Mouse (Mus musculus): ENCODE results near the gene Ace. TPM values are rescaled to one million over a fixed set of nuclear protein-coding genes. Genes with fewer than 3 reads are reported as not detected.
A peak's percentile ranks its signal among the peaks of the same experiment; 100 is the strongest.

Gene Ace
- polyA plus RNA-seq, 1 experiment from 2014 or later = 3.1 TPM

DNA sequence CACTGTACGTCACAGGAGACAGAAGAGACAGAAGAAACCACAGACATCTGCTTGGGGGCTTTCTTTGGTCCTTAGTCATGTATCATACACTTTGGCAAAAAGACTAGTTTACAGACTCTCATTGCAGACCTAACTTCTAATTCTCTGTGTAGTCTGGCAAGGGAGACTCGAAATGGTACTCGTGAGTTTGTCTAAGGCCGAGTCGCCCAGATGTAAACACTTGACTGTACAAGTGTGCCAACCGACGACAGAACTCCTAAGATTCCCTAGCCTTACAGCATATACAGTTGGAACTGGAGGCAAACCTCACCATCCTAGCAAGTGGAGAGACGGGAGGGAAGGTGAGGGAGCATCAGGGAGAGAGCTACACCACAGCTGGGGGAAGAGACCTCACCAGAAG is 34.0 kb upstream of the Ace start:
- Histone ChIP-seq H3K36me3 (ENCODE audit: control insufficient read depth, insufficient read depth) (no peaks in the 10 kb centered on the region), H3K27me3 (ENCODE audit: control insufficient read depth, insufficient read depth, low read length) (no peaks in the 10 kb centered on the region; the same call in 1 of the 2 replicates), H3K9me3 (replicated peaks; ENCODE audit: control insufficient read depth, low read length) (no peaks in the 10 kb centered on the region), H3K4me3 (ENCODE audit: low read length) (no peak overlapping the region), H3K27ac (ENCODE audit: low read length) (no peak overlapping the region), H3K4me1 (ENCODE audit: control insufficient read depth, insufficient read depth, low read length) (no peaks in the 10 kb centered on the region), H3K4me2 (ENCODE audit: low read depth, low read length) (no peak overlapping the region), H3K9ac (ENCODE audit: low read length) (no peak overlapping the region)
- WGBS = 73% methylated on average over 8 of the region's 8 CpGs
- ATAC-seq (replicated peaks; ENCODE audit: extremely low read depth, insufficient read depth, low FRiP score) = no peak

DNA sequence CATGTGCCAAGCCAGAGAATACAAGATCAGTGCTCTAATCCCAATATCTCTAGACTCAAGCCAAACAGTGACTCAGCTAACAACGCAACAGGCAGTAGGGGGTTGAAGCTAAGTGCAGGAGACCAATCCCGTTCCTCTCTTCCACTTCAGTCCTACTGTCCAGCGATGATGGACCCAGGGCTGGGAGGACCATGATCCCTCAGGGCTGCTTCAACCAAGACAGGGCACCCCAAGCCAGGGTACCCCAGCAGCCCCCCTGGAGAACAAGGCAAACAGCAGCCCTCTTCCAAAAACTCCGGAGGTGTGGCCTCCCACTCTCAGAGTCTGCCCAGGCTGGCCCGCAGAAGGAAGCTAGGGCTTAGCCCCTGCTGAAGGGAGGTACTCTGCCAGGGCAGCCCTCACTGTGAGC is 33.4 kb upstream of the Ace start:
- H3K4me3 ChIP-seq (ENCODE audit: low read length) = no peak overlapping the region
- H3K4me1 ChIP-seq (ENCODE audit: control insufficient read depth, insufficient read depth, low read length) = no peaks in the 10 kb centered on the region
- H3K4me2 ChIP-seq (ENCODE audit: low read depth, low read length) = no peak overlapping the region
- WGBS = 55% methylated on average over 5 of the region's 5 CpGs
- H3K9me3 ChIP-seq (replicated peaks; ENCODE audit: control insufficient read depth, low read length) = no peaks in the 10 kb centered on the region
- H3K27me3 ChIP-seq (ENCODE audit: control insufficient read depth, insufficient read depth, low read length) = no peaks in the 10 kb centered on the region; the same call in 1 of the 2 replicates
- H3K36me3 ChIP-seq (ENCODE audit: control insufficient read depth, insufficient read depth) = no peaks in the 10 kb centered on the region
- H3K27ac ChIP-seq (ENCODE audit: low read length) = no peak overlapping the region
- no peak for ATAC-seq (replicated peaks; ENCODE audit: extremely low read depth, insufficient read depth, low FRiP score)
- no peak overlapping the region for H3K9ac ChIP-seq (ENCODE audit: low read length)

DNA sequence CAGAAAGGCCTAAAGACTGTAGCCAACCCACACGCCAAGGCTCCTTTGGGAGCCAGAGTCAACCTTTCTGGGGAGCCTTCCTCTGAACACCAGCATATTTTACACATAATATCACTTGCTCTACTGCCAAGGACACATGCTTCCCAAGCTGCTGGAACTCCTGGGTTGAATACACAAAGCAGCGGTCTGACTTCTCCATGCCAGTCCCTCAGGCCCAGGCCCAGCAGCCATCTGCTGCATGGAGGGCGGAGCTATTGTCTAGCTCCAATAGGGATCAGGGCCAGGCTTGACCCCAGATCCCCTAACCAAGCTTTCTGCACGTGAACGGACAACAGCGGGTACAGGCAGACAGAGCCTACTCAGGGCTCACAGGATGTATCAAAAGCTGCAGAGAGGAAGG is 32.9 kb upstream of the Ace start:
- Histone ChIP-seq H3K9me3 (replicated peaks; ENCODE audit: control insufficient read depth, low read length) (no peaks in the 10 kb centered on the region), H3K4me3 (ENCODE audit: low read length) (no peak overlapping the region), H3K4me2 (ENCODE audit: low read depth, low read length) (no peak overlapping the region), H3K27me3 (ENCODE audit: control insufficient read depth, insufficient read depth, low read length) (no peaks in the 10 kb centered on the region; the same call in 1 of the 2 replicates), H3K4me1 (ENCODE audit: control insufficient read depth, insufficient read depth, low read length) (no peaks in the 10 kb centered on the region), H3K36me3 (ENCODE audit: control insufficient read depth, insufficient read depth) (no peaks in the 10 kb centered on the region), H3K27ac (ENCODE audit: low read length) (no peak overlapping the region), H3K9ac (ENCODE audit: low read length) (no peak overlapping the region)
- ATAC-seq (replicated peaks; ENCODE audit: extremely low read depth, insufficient read depth, low FRiP score) = no peak
- WGBS = 61% methylated on average over 6 of the region's 6 CpGs

DNA sequence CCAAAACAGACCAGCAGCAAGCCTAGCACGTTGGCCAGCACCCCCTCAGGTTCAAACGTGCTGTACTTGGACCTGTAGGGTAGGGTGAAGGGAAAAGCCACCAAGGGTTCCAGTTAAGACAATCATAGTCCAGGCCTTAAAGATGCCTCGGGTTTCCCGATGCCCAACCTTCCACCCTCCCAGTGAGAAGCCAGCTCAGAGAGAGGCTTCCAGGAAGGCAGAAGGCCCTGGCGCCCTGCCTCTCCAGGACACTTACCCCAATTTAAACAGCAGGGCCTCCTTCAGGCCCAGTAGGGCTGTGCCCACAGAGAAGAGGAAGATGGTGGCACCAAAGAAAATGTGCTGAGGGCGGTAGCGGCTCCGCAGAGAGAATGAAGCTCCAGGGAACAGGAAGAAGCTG is 32.2 kb upstream of the Ace start:
- H3K27ac ChIP-seq (ENCODE audit: low read length) = no peak overlapping the region
- H3K4me1 ChIP-seq (ENCODE audit: control insufficient read depth, insufficient read depth, low read length) = no peaks in the 10 kb centered on the region
- no peaks in the 10 kb centered on the region for H3K9me3 ChIP-seq (replicated peaks; ENCODE audit: control insufficient read depth, low read length)
- no peak overlapping the region for H3K4me3 ChIP-seq (ENCODE audit: low read length)
- H3K4me2 ChIP-seq (ENCODE audit: low read depth, low read length) = no peak overlapping the region
- H3K27me3 ChIP-seq (ENCODE audit: control insufficient read depth, insufficient read depth, low read length) = no peaks in the 10 kb centered on the region; the same call in 1 of the 2 replicates
- H3K36me3 ChIP-seq (ENCODE audit: control insufficient read depth, insufficient read depth) = no peaks in the 10 kb centered on the region
- ATAC-seq (replicated peaks; ENCODE audit: extremely low read depth, insufficient read depth, low FRiP score) = no peak
- 89% methylated on average over 8 of the region's 8 CpGs for WGBS
- no peak overlapping the region for H3K9ac ChIP-seq (ENCODE audit: low read length)

DNA sequence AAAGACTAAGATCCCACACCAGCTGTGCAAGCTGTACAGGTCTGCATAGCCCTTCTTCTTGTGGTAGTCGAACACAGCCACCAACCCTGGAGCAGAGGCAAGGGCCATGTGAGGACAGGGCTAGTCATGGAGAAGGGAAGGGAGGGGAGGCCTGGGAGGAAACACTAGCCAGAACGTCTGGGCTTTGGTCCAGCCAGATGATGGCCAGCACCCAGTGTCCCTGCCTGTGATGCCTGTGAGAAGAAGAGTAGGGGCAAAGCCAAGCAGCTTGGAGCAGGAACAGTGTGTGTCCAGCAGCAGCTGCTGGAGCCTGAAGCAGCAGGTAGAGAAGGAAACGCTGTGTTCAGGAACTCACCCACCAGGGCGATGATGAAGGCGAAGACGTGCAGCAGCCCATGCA is 31.5 kb upstream of the Ace start:
- Histone ChIP-seq H3K27ac (ENCODE audit: low read length) (no peak overlapping the region), H3K27me3 (ENCODE audit: control insufficient read depth, insufficient read depth, low read length) (peaks cover 3% of the 10 kb centered on the region; the same call in 1 of the 2 replicates), H3K9me3 (replicated peaks; ENCODE audit: control insufficient read depth, low read length) (no peaks in the 10 kb centered on the region), H3K4me3 (ENCODE audit: low read length) (no peak overlapping the region), H3K36me3 (ENCODE audit: control insufficient read depth, insufficient read depth) (no peaks in the 10 kb centered on the region), H3K4me2 (ENCODE audit: low read depth, low read length) (no peak overlapping the region), H3K9ac (ENCODE audit: low read length) (no peak overlapping the region), H3K4me1 (ENCODE audit: control insufficient read depth, insufficient read depth, low read length) (no peaks in the 10 kb centered on the region)
- ATAC-seq (replicated peaks; ENCODE audit: extremely low read depth, insufficient read depth, low FRiP score) = no peak
- WGBS = 77% methylated on average over 6 of the region's 6 CpGs

DNA sequence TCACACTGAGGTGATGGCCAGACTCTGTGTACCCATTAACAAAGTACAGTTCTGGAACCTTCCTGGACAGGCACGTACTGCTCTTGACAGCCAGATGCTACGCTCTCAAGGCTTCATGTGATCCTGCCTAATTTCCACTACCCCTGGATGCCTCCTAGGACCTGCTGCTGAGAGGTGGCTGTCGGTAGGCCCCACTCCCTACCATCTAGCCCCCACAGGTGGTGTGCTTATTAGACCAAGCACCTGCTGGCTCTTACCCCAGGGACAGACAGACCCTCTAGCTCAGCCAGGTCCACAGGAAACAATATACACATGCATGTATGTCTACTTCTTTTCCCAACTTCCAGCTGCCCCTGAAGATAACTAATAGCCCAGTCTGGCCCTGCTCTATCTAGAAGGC is 30.8 kb upstream of the Ace start:
- Histone ChIP-seq H3K4me3 (ENCODE audit: low read length) (no peak overlapping the region), H3K27ac (ENCODE audit: low read length) (no peak overlapping the region), H3K36me3 (ENCODE audit: control insufficient read depth, insufficient read depth) (no peaks in the 10 kb centered on the region), H3K9me3 (replicated peaks; ENCODE audit: control insufficient read depth, low read length) (no peaks in the 10 kb centered on the region), H3K4me2 (ENCODE audit: low read depth, low read length) (no peak overlapping the region), H3K9ac (ENCODE audit: low read length) (no peak overlapping the region), H3K27me3 (ENCODE audit: control insufficient read depth, insufficient read depth, low read length) (peaks cover 7% of the 10 kb centered on the region; the same call in 1 of the 2 replicates), H3K4me1 (ENCODE audit: control insufficient read depth, insufficient read depth, low read length) (no peaks in the 10 kb centered on the region)
- WGBS = 83% methylated on average over 3 of the region's 3 CpGs
- ATAC-seq (replicated peaks; ENCODE audit: extremely low read depth, insufficient read depth, low FRiP score) = no peak

DNA sequence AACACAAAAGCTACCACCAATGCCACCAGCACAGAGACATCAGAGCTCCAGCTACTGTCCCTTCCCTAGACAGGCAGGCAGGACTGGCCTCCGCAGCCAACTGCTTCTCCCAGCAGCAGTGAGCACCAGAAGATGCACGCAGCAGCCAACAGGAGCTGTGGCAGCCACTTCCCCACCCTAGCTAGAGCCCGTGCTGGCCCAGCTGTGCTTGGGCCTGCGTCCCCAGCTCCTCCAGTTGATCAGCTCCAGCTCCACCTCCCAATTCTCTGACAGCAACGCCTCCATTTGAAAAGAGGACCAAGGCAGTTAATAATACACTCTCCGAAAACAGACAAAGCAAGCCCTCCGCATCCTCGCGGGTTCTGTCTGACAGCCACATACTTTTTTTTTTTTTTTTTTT is 29.0 kb upstream of the Ace start:
- Histone ChIP-seq H3K9ac (ENCODE audit: low read length) (no peak overlapping the region), H3K4me1 (ENCODE audit: control insufficient read depth, insufficient read depth, low read length) (peaks cover 4% of the 10 kb centered on the region; the same call in 1 of the 2 replicates), H3K27me3 (ENCODE audit: control insufficient read depth, insufficient read depth, low read length) (peaks cover 11% of the 10 kb centered on the region; the same call in 1 of the 2 replicates), H3K36me3 (ENCODE audit: control insufficient read depth, insufficient read depth) (no peaks in the 10 kb centered on the region), H3K4me3 (ENCODE audit: low read length) (no peak overlapping the region), H3K9me3 (replicated peaks; ENCODE audit: control insufficient read depth, low read length) (no peaks in the 10 kb centered on the region), H3K27ac (ENCODE audit: low read length) (no peak overlapping the region), H3K4me2 (ENCODE audit: low read depth, low read length) (no peak overlapping the region)
- WGBS = 67% methylated on average over 9 of the region's 9 CpGs
- no peak for ATAC-seq (replicated peaks; ENCODE audit: extremely low read depth, insufficient read depth, low FRiP score)

GRCm38 (mm10) chr11:105941973-105942372 is 25.8 kb upstream of the Ace start:
- Histone ChIP-seq H3K27me3 (ENCODE audit: control insufficient read depth, insufficient read depth, low read length) (peaks cover 11% of the 10 kb centered on the region; the same call in 1 of the 2 replicates), H3K4me3 (ENCODE audit: low read length) (no peak overlapping the region), H3K27ac (ENCODE audit: low read length) (no peak overlapping the region), H3K36me3 (ENCODE audit: control insufficient read depth, insufficient read depth) (no peaks in the 10 kb centered on the region), H3K4me2 (ENCODE audit: low read depth, low read length) (no peak overlapping the region), H3K4me1 (ENCODE audit: control insufficient read depth, insufficient read depth, low read length) (peaks cover 13% of the 10 kb centered on the region), H3K9ac (ENCODE audit: low read length) (no peak overlapping the region), H3K9me3 (replicated peaks; ENCODE audit: control insufficient read depth, low read length) (no peaks in the 10 kb centered on the region)
- ATAC-seq (replicated peaks; ENCODE audit: extremely low read depth, insufficient read depth, low FRiP score) = no peak
- 72% methylated on average over 8 of the region's 8 CpGs for WGBS

GRCm38 (mm10) chr11:105943133-105944102 is 24.3 kb upstream of the Ace start:
- Histone ChIP-seq H3K4me1 (ENCODE audit: control insufficient read depth, insufficient read depth, low read length) (peaks cover 15% of the 10 kb centered on the region), H3K9me3 (replicated peaks; ENCODE audit: control insufficient read depth, low read length) (no peaks in the 10 kb centered on the region)
- 6% methylated on average over 47 of the region's 47 CpGs for whole genome bisulfite sequencing

More at GRCm38 (mm10) chr11:105943133-105944102, 24.3 kb upstream of the Ace start:
- peak overlapping the region; percentile 99 for H3K4me2 ChIP-seq (ENCODE audit: low read depth, low read length)
- peak overlapping the region; percentile 81 for H3K27ac ChIP-seq (ENCODE audit: low read length)
- peak overlapping the region; percentile 75 for H3K9ac ChIP-seq (ENCODE audit: low read length)
- H3K27me3 ChIP-seq (ENCODE audit: control insufficient read depth, insufficient read depth, low read length) = peaks cover 11% of the 10 kb centered on the region; the same call in 1 of the 2 replicates
- 0 out of 2 replicates have a peak, but pooled peaks have one; percentile 23 for ATAC-seq (replicated peaks; ENCODE audit: extremely low read depth, insufficient read depth, low FRiP score)
- H3K4me3 ChIP-seq (ENCODE audit: low read length) = peak overlapping the region; percentile 70
- no peaks in the 10 kb centered on the region for H3K36me3 ChIP-seq (ENCODE audit: control insufficient read depth, insufficient read depth)

Data from heart, embryonic 16.5 days (tissue).